Mouse (Mus musculus) MEL (cell line): Measurements from ENCODE around the gene Fam205a1. TPM values are rescaled to one million over a fixed set of nuclear protein-coding genes. Genes with fewer than 3 reads are reported as not detected.

Source experiments
- DNase-seq: peaks from one replicate; pipeline ENCODE4 v3.0.0; 2011; ENCODE audit warnings: low read depth, low spot score
- H3K27ac ChIP-seq: 2 replicates; pipeline ENCODE4 v1.5.1; 2012; ENCODE audit warnings: low read depth, mild to moderate bottlenecking, control low read depth, low read length, moderate library complexity; ENCODE audit not compliant: control insufficient read depth
- H3K27me3 ChIP-seq, 2 experiments: fragments of 150-350 bp in 1 of 2; sonication (generic) in 1 of 2; 2 replicates each; pipeline ENCODE4 v1.6.1; 2012; ENCODE audit warnings: low read length in 2 of 2, mild to moderate bottlenecking in 2 of 2, improper control_type of control experiment in 1 of 2, moderate library complexity in 1 of 2; ENCODE audit not compliant: insufficient read depth in 2 of 2, control insufficient read depth in 1 of 2
- H3K36me3 ChIP-seq, 2 experiments: 2 replicates each; pipeline ENCODE4 v1.6.1; 2012 to 2014; ENCODE audit warnings: low read length in 2 of 2, improper control_type of control experiment in 1 of 2, inconsistent platforms in 1 of 2, mild to moderate bottlenecking in 1 of 2; ENCODE audit not compliant: insufficient read depth in 2 of 2, control insufficient read depth in 1 of 2
- H3K4me1 ChIP-seq, 2 experiments: fragments of 150-350 bp in 1 of 2; sonication (generic) in 1 of 2; 2 replicates each; pipeline ENCODE4 v1.6.1; 2012; ENCODE audit warnings: low read length in 2 of 2, improper control_type of control experiment in 1 of 2, mild to moderate bottlenecking in 1 of 2; ENCODE audit not compliant: insufficient read depth in 2 of 2, control insufficient read depth in 1 of 2
- H3K4me3 ChIP-seq, 2 experiments: fragments of 150-350 bp in 1 of 2; sonication (generic) in 1 of 2; 2 replicates each; pipeline ENCODE4 v1.5.1; 2012; ENCODE audit warnings: low read depth in 2 of 2, low read length in 2 of 2, mild to moderate bottlenecking in 2 of 2, moderate library complexity in 2 of 2, control low read depth in 1 of 2, improper control_type of control experiment in 1 of 2; ENCODE audit not compliant: control insufficient read depth in 1 of 2, insufficient read depth in 1 of 2
- H3K79me2 ChIP-seq: 2 replicates; pipeline ENCODE4 v1.6.1; 2012; ENCODE audit warnings: mild to moderate bottlenecking, low read length, moderate library complexity; ENCODE audit not compliant: control insufficient read depth, poor library complexity, insufficient read depth
- H3K9ac ChIP-seq: 2 replicates; pipeline ENCODE4 v1.6.1; 2012; ENCODE audit warnings: low read depth, mild to moderate bottlenecking, control low read depth, low read length, moderate library complexity; ENCODE audit not compliant: control insufficient read depth, poor library complexity, severe bottlenecking
- H3K9me3 ChIP-seq: fragments of 150-350 bp; sonication (generic); replicated peaks from 2 replicates; pipeline ENCODE4 v1.6.1; 2012; ENCODE audit warnings: mild to moderate bottlenecking, low read length, improper control_type of control experiment, moderate library complexity; ENCODE audit not compliant: insufficient read depth
- CHD1 ChIP-seq: IDR thresholded peaks from 2 replicates; pipeline ENCODE4 v1.6.1; 2012; ENCODE audit warnings: low read depth, mild to moderate bottlenecking, inconsistent platforms, low read length, improper control_type of control experiment
- CTCF ChIP-seq, 3 experiments: IDR thresholded peaks in 2 of 3; conservative IDR thresholded peaks in 1 of 3; 2 replicates each; pipeline ENCODE4 v1.5.1; 2011 to 2012; ENCODE audit warnings: low read length in 3 of 3, low read depth in 2 of 3, mild to moderate bottlenecking in 2 of 3, improper control_type of control experiment in 1 of 3, inconsistent platforms in 1 of 3, mixed read lengths in 1 of 3, moderate library complexity in 1 of 3; ENCODE audit not compliant: control insufficient read depth in 1 of 3, insufficient read depth in 1 of 3, poor library complexity in 1 of 3, severe bottlenecking in 1 of 3
- ELF1 ChIP-seq: IDR thresholded peaks from 2 replicates; pipeline ENCODE4 v1.6.1; 2014; ENCODE audit warnings: low read depth, mild to moderate bottlenecking, inconsistent platforms, low read length, improper control_type of control experiment, moderate library complexity
- EP300 ChIP-seq, 2 experiments: IDR thresholded peaks; 2 replicates each; pipeline ENCODE4 v1.6.1; 2011; ENCODE audit warnings: improper control_type of control experiment in 2 of 2, low read length in 2 of 2, low read depth in 1 of 2, mild to moderate bottlenecking in 1 of 2
- ETS1 ChIP-seq: IDR thresholded peaks from 2 replicates; pipeline ENCODE4 v1.6.1; 2012; ENCODE audit warnings: low read depth, mild to moderate bottlenecking, inconsistent platforms, low read length, improper control_type of control experiment, moderate library complexity
- GABPA ChIP-seq: IDR thresholded peaks from 2 replicates; pipeline ENCODE4 v1.6.1; 2012; ENCODE audit warnings: low read depth, mild to moderate bottlenecking, inconsistent platforms, low read length, improper control_type of control experiment, moderate library complexity
- GATA1 ChIP-seq: IDR thresholded peaks from 2 replicates; pipeline ENCODE4 v1.6.1; 2011; ENCODE audit warnings: low read depth, low read length, improper control_type of control experiment
- HCFC1 ChIP-seq: IDR thresholded peaks from 2 replicates; pipeline ENCODE4 v1.6.1; 2012; ENCODE audit warnings: low read depth, mild to moderate bottlenecking, inconsistent platforms, low read length, improper control_type of control experiment, moderate library complexity
- JUND ChIP-seq: IDR thresholded peaks from 2 replicates; pipeline ENCODE4 v1.6.1; 2011; ENCODE audit warnings: low read depth, mild to moderate bottlenecking, improper control_type of control experiment, low read length
- KAT2A ChIP-seq: conservative IDR thresholded peaks from 2 replicates; pipeline ENCODE4 v1.6.1; 2012; ENCODE audit warnings: low read depth, low read length, improper control_type of control experiment, inconsistent platforms
- MAZ ChIP-seq: IDR thresholded peaks from 2 replicates; pipeline ENCODE4 v1.6.1; 2012; ENCODE audit warnings: low read depth, mild to moderate bottlenecking, inconsistent platforms, low read length, improper control_type of control experiment
- MEF2A ChIP-seq: IDR thresholded peaks from 2 replicates; pipeline ENCODE4 v1.6.1; 2014; ENCODE audit warnings: low read depth, mild to moderate bottlenecking, inconsistent platforms, low read length, improper control_type of control experiment; ENCODE audit not compliant: poor library complexity, insufficient replicate concordance, severe bottlenecking; ENCODE audit errors: extremely low read depth
- MYB ChIP-seq: IDR thresholded peaks from 2 replicates; pipeline ENCODE4 v1.6.1; 2011; ENCODE audit warnings: mild to moderate bottlenecking, low read depth, low read length, improper control_type of control experiment
- MYC ChIP-seq: IDR thresholded peaks from 2 replicates; pipeline ENCODE4 v1.6.1; 2011; ENCODE audit warnings: low read depth, mild to moderate bottlenecking, low read length, improper control_type of control experiment, moderate library complexity
- NELFE ChIP-seq: IDR thresholded peaks from 2 replicates; pipeline ENCODE4 v1.6.1; 2011; ENCODE audit warnings: low read depth, low read length, improper control_type of control experiment
- NRF1 ChIP-seq: IDR thresholded peaks from 2 replicates; pipeline ENCODE4 v1.6.1; 2014; ENCODE audit warnings: low read depth, mild to moderate bottlenecking, inconsistent platforms, low read length, improper control_type of control experiment, moderate library complexity; ENCODE audit not compliant: poor library complexity, insufficient read depth, severe bottlenecking
- POLR2A ChIP-seq, 2 experiments: IDR thresholded peaks; 2 replicates each; pipeline ENCODE4 v1.6.1; 2011 to 2012; ENCODE audit warnings: low read length in 2 of 2, mild to moderate bottlenecking in 2 of 2, control low read depth in 1 of 2, improper control_type of control experiment in 1 of 2, low read depth in 1 of 2, moderate library complexity in 1 of 2; ENCODE audit not compliant: control insufficient read depth in 1 of 2, insufficient read depth in 1 of 2, poor library complexity in 1 of 2
- POLR2AphosphoS2 ChIP-seq: IDR thresholded peaks from 2 replicates; pipeline ENCODE4 v1.6.1; 2011; ENCODE audit warnings: low read length, improper control_type of control experiment
- RAD21 ChIP-seq: IDR thresholded peaks from 2 replicates; pipeline ENCODE4 v1.6.1; 2011; ENCODE audit warnings: mild to moderate bottlenecking, low read depth, low read length, improper control_type of control experiment
- RCOR1 ChIP-seq: IDR thresholded peaks from 2 replicates; pipeline ENCODE4 v1.6.1; 2012; ENCODE audit warnings: low read depth, mild to moderate bottlenecking, inconsistent platforms, low read length, improper control_type of control experiment
- SIN3A ChIP-seq: IDR thresholded peaks from 2 replicates; pipeline ENCODE4 v1.6.1; 2012; ENCODE audit warnings: low read length, improper control_type of control experiment, inconsistent platforms
- TAL1 ChIP-seq: IDR thresholded peaks from 2 replicates; pipeline ENCODE4 v1.6.1; 2012; ENCODE audit warnings: mild to moderate bottlenecking, inconsistent platforms, low read length, moderate library complexity, mixed read lengths
- TBP ChIP-seq: IDR thresholded peaks from 2 replicates; pipeline ENCODE4 v1.8.0; 2011; ENCODE audit warnings: low read depth, low read length, improper control_type of control experiment
- TCF12 ChIP-seq: IDR thresholded peaks from 2 replicates; pipeline ENCODE4 v1.6.1; 2014; ENCODE audit warnings: low read depth, mild to moderate bottlenecking, inconsistent platforms, low read length, improper control_type of control experiment, moderate library complexity
- USF2 ChIP-seq, 2 experiments: IDR thresholded peaks; 2 replicates each; pipeline ENCODE4 v1.6.1; 2011 to 2012; ENCODE audit warnings: improper control_type of control experiment in 2 of 2, low read length in 2 of 2, borderline replicate concordance in 1 of 2, inconsistent platforms in 1 of 2, low read depth in 1 of 2, mild to moderate bottlenecking in 1 of 2; ENCODE audit not compliant: insufficient read depth in 1 of 2
- ZKSCAN1 ChIP-seq: IDR thresholded peaks from 2 replicates; pipeline ENCODE4 v1.6.1; 2012; ENCODE audit warnings: low read depth, mild to moderate bottlenecking, inconsistent platforms, low read length, improper control_type of control experiment, moderate library complexity
- ZMIZ1 ChIP-seq: IDR thresholded peaks from 2 replicates; pipeline ENCODE4 v1.6.1; 2012; ENCODE audit warnings: low read depth, mild to moderate bottlenecking, inconsistent platforms, low read length, improper control_type of control experiment, moderate library complexity
- ZNF384 ChIP-seq: IDR thresholded peaks from 2 replicates; pipeline ENCODE4 v1.6.1; 2012; ENCODE audit warnings: low read depth, mild to moderate bottlenecking, inconsistent platforms, low read length, improper control_type of control experiment
- polyA plus RNA-seq, 2 experiments: library from polyadenylated mRNA; stranded (reverse) in 1 of 2; unstranded in 1 of 2; fragments of >175 nt in 1 of 2; fragments of >200 nt in 1 of 2; gene quantifications; 2 replicates each; pipeline versions ENCODE4 v1.2.1 to v1.2.4; 2012; ENCODE audit warnings: low replicate concordance in 2 of 2, low read depth in 1 of 2; ENCODE audit not compliant: insufficient read length in 2 of 2, insufficient read depth in 1 of 2, missing spikeins in 1 of 2
- total RNA-seq: library from RNA; depleted of rRNA; stranded (reverse); fragments of 300-350 nt; gene quantifications from 2 replicates; pipeline ENCODE4 v1.2.3, GENCODE M21; 2012

Gene Fam205a1
- total and polyA plus RNA-seq, 3 experiments: 0.01 TPM; not detected in 2

DNA sequence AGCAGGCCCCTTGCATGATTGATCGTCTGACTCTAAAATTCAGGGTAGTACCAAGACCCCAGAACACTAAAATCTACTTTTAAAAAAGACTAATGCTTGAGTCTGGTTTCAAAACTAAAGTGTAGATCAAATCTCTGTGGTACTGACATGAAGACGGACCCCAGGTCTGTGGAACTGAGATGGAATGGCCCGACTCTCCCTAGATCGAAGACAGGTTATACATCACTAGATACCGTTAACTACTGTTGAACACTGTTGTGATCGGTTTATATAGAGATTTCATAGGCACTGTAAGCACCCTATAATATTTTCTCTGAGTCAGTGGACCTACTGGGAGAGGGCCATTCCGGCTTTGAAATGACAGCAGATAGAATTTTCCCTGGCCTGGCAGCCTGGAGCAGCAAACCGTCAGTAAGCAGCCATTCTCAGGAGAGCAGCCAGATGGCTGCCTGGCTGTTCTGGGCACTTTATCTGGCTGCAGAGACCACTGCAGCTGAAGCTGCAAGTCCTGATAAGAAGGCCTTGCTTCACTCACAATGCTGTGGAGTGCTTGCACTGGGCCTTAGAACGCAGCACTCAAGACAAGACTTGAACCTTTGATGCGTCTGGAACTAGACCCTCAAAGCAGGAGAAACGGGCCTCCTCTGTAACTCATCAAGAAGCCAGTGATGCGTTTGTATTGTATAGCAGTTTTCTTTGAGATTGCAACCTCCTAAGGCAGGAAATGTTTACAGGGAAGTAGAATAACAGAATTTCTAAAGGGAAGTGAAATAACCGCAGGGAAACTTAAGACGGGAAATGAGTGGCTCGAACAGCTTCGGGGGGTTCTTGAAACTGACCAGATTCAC, 26.4 kb upstream of the Fam205a1 start:
- no peak overlapping the region for H3K9ac ChIP-seq
- no peaks in the 10 kb centered on the region; a peak in 2 of 4 replicates for H3K4me1 ChIP-seq
- no peaks in the 10 kb centered on the region for H3K79me2 ChIP-seq
- H3K9me3 ChIP-seq: no peaks in the 10 kb centered on the region
- 0 out of 4 replicates have a peak overlapping the region, but pooled peaks of 1 of the 2 experiments have one; percentile 24 for H3K4me3 ChIP-seq
- TF ChIP-seq JUND: no peak
- no peak for TF ChIP-seq NRF1
- no peak; the same call in 1 of the 2 replicates for TF ChIP-seq KAT2A
- TF ChIP-seq ZKSCAN1: no peak
- TF ChIP-seq CTCF (IDR thresholded peaks at IDR 0.05 in 2 of 3, conservative IDR thresholded peaks at IDR 0.05 in 1 of 3; ENCODE audit: control insufficient read depth in 1 of 3, insufficient read depth in 1 of 3, low read depth in 2 of 3, low read length in 3 of 3, poor library complexity in 1 of 3, severe bottlenecking in 1 of 3): no peak
- no peak for TF ChIP-seq CHD1
- no peak for TF ChIP-seq NELFE
- no peak for TF ChIP-seq HCFC1
- 0 out of 2 replicates have a peak, but pooled peaks have one; percentile 21 for TF ChIP-seq TBP
- no peak for TF ChIP-seq ZMIZ1
- no peak for TF ChIP-seq RAD21
- TF ChIP-seq TCF12: peak; percentile 99
- peak; percentile 90 to 93 for TF ChIP-seq EP300 (IDR thresholded peaks at IDR 0.05; ENCODE audit: low read depth in 1 of 2, low read length in 2 of 2)
- peak; percentile 20; the same call in 1 of the 2 replicates for TF ChIP-seq ZNF384
- TF ChIP-seq SIN3A: peak; percentile 56
- TF ChIP-seq RCOR1: peak; percentile 70
- peak; percentile 74 for TF ChIP-seq MYB
- no peak for TF ChIP-seq ELF1
- no peak for TF ChIP-seq GABPA
- TF ChIP-seq ETS1: peak; percentile 88
- TF ChIP-seq POLR2AphosphoS2: no peak
- TF ChIP-seq MAZ: no peak
- TF ChIP-seq GATA1: peak; percentile 95
- TF ChIP-seq USF2 (IDR thresholded peaks at IDR 0.05; ENCODE audit: borderline replicate concordance in 1 of 2, insufficient read depth in 1 of 2, low read depth in 1 of 2, low read length in 2 of 2): no peak
- peak; percentile 93 for TF ChIP-seq TAL1
- TF ChIP-seq MYC: no peak
- no peak for TF ChIP-seq POLR2A (IDR thresholded peaks at IDR 0.05; ENCODE audit: control insufficient read depth in 1 of 2, insufficient read depth in 1 of 2, low read depth in 1 of 2, low read length in 2 of 2, poor library complexity in 1 of 2)
- TF ChIP-seq MEF2A: no peak; the same call in 1 of the 2 replicates
- TF ChIP-seq, all 39 proteins: peak for 10
- H3K27ac ChIP-seq: no peak overlapping the region
- no peaks in the 10 kb centered on the region; a peak in 1 of 4 replicates for H3K27me3 ChIP-seq
- H3K36me3 ChIP-seq: peaks cover 0 to 5% of the 10 kb centered on the region in 2 experiments; a peak in 2 of 4 replicates
- peak; percentile 80 for DNase-seq
